Mouse (Mus musculus) c-Kit-positive CD71-positive TER-119-positive erythroid progenitor cells, embryonic 14.5 days (primary cell): ENCODE results near the gene Gstm6.
"Not testable (repeated sequence)": the region's sequence is repeated elsewhere in the genome, so short reads cannot be mapped to it uniquely, and the experiment has no call there.

ENCODE experiments used
- DNase-seq: peaks from one replicate; pipeline ENCODE4 v3.0.0-alpha.2; 2013; ENCODE audit warnings: low spot score

The Gstm6 gene

DNA sequence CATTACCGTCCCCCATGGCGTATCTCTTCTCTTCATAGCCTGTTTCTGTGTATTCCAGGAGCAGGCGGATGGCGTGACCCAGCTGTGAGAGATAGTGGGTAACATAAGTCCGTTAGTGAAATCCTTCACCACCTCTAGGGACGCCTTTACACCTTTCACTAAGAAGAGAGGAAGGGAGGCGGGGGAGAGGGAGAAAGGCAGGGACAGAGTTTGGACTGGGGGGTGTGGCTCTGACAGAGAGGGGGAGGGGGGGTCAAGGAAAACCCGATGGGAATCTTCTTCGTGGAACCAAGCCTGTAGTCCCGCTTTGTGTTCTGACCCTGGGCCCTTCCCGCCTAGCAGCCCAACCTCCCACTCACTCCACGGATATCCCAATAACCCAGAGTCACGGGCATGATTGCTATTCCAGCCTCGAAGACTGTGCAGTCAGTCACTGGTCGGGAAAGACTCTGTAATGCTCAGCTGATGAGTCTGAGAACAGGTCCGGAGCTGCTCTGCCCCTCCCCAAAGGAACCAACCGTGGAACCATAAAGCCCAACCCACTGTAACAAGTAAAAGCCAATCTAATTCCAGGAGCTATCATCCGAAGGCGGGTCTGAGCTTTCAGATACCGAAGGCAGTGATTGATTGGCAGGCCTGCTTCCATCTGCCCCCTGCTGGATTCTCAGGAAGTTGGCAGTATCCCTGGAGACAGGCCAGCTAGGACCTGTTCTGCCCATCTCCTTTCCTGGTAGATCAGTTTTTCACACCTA is at the start of gene Gstm6:
Gstm6 (minus strand) TSS at position 511 of the 752 bp plus-strand sequence.
- no peak for DNase-seq

DNA sequence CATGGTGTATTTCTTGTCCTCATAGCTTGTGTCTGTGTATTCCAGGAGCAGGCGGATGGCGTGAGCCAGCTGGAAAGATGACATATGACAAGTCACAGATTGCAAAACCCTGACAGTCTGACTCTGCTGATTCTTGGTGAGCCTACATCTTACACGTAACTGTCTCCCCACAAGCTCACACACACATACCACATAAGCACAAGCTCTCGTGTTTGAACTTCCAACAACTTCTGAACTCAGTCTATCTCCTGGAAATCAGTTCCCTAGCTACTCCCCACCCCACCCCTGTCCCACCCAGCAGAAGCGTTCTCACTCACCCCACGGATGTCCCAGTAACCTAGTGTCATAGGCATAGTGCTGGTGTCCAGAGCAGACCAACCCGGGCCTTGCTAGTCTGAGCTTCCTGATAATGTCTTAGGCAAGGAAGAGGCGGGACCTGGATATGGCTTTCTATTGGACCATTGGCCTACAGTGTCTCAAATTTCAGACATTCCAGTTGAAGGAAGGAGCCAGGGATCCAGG is 42.6 kb upstream of the Gstm6 start, which contains the start of gene Gstm2:
Gstm2 (minus strand) TSS at position 413 of the 522 bp plus-strand sequence.
- no peak for DNase-seq

DNA sequence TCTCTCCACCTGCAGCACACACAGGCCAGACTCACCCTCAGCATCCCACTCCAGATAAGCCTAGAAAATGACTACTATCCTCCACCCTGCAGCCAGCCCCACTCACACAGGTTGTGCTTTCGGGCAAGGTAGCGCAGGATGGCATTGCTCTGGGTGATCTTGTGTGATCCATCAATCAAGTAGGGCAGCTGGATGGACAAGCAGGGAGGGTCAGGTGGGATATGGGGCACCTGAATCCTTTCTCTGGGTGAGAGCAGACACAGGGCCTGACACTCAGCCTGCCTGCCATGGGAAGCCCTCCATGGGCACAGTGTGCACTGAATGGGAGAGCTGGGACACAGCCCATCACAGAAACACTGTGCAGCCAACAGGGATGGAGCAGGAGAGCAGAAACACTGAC is 41.6 kb upstream of the Gstm6 start:
- not testable (repeated sequence) for DNase-seq

DNA sequence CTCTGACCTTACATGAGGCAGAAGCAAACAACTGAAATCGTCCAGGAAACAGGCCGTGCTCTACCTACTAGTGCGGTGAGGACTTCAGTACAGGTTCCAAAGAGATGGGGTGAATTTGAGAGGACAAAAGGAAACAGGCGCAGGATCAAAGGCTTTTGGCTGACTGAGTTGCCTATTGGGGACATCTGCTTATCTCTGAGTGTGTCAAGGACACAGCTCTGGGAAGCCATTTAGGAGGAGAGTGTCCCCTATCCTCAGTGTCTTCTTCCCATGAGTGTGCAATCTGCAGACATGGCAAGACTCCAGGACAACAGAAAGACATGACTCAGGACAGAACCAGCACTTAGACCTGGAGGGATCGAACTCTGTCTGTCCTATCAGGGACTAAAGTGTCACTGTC is 40.9 kb upstream of the Gstm6 start:
- no peak for DNase-seq

DNA sequence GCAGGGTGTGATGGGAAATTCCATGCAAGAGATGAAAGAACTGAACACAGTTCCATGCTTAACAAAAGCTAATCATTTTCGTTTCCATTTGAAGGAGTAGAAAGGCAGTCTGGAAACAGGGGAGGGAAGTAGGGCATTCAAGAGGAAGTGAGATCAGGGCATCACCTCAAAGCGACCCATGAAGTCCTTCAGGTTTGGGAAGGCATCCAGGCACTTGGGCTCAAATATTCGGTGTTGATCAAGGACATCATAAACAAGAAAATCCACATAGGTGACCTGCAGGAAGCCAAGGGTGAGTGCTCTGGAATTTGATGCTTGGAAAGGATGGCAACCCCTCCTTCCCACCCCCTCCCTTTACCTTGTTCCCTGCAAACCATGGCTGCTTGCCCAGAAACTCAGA is 40.2 kb upstream of the Gstm6 start:
- no peak for DNase-seq

DNA sequence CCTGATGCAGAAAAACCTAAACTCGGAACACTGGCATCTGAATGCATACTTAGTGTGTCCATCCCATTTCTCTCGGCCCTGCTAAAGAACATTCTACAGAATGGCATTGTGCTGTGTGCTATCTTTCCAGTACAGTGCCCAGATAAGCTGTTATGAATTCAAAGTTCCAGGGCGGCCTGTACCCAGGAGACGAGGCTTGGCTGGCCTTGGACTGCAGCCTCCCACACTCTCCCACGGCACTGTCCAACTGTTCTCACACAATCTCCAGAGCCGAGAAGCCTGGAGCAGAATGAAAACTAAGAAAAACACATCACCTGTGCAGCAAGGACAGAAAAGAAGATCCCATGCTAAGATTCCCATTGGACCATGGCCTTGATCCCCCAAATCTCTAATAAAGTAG is 39.2 kb upstream of the Gstm6 start:
- DNase-seq: no peak

DNA sequence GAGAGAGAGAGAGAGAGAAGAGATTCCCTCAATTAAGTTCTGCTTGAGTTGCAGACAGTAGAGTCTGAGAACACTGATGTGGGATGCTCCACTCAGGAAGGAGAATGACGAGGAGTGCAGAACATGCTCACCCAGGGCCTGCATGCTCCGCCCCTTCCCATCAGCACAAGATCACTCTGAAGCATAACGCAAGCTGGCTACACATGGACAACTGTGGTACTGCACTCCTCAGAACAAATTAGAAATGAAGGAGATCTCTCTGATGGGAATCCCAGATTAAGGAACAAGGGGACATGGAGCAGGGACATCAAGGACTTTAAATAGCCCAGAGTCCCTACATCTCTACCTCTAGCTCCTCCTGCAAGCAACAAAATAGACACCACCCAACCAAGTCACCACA is 37.7 kb upstream of the Gstm6 start:
- no peak for DNase-seq

DNA sequence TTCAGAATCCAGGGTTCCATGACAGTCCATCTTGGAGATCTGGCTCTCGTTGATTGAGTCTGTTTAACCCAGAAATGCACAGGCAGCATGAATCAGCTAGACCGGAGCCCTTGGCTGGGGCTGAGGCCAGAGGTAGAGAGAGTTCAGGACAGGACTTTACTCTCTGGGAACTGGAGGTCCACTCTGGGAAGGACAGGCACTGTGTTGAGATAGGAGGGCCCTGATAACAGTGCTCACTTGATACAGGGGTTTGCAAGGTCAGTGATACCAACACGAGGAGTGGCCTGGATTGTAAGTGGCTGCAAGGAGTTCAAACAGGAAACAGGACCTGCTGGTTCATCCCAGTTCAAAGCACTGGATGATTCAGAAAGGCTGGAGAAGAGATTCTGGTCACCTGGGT is 34.1 kb upstream of the Gstm6 start:
- DNase-seq: no peak

DNA sequence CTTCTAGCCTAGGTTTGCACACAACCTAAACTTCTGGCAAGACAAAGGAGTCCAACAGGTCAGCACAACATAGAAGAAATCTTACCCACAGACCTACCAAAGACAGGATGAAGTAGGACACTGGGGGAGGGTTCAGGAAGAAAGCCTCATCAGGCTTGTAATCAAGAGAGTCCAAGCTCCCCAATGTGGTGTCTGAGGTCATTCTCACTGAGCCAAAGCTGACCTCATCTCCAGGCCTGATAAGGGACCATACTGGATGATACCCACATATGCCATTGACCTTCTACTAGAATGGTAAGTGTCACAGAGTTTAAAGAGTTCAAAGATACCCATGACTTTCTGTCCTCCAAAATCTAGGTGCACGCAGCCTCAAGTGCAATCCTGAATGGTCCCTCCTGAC is 30.7 kb upstream of the Gstm6 start:
- DNase-seq: no peak

DNA sequence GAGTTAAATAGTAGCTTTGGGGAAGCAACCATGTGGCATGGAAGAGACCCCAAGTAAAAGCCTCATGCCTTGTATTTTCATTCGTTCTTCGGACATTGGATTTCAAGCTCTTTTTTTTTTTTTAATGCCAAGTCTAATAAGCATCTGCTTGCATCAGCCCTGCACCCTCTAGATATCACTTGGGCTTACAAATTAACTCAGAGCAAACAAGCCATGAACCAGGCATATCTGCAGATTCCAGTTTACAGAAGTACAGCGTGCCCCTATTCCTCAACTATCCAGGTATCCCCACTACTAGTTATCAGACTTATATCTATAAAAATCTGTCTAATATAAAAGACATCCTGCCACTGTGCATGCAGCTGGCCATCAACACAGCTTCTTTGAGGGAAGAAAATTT is 28.5 kb upstream of the Gstm6 start:
- no peak for DNase-seq

DNA sequence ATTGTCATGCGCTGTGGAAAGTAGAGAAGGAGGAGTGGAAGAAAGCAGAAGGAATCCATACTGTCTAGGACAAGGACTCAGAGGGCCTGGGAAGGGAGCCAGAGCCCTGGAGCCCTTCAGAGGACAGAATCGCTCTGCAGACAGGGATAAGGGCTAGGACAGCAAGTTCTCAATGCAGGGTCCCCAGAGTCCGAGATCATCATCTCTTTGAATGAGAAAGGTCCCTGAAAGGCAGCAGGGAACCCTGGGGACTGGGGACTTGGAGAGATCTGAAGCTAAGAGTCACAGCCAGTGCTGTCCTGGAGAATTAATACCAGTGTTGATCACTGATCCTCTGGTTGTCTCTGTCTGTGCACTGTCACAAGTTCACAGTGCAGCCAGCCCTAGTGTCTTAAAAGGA is 27.6 kb upstream of the Gstm6 start:
- not testable (repeated sequence) for DNase-seq

DNA sequence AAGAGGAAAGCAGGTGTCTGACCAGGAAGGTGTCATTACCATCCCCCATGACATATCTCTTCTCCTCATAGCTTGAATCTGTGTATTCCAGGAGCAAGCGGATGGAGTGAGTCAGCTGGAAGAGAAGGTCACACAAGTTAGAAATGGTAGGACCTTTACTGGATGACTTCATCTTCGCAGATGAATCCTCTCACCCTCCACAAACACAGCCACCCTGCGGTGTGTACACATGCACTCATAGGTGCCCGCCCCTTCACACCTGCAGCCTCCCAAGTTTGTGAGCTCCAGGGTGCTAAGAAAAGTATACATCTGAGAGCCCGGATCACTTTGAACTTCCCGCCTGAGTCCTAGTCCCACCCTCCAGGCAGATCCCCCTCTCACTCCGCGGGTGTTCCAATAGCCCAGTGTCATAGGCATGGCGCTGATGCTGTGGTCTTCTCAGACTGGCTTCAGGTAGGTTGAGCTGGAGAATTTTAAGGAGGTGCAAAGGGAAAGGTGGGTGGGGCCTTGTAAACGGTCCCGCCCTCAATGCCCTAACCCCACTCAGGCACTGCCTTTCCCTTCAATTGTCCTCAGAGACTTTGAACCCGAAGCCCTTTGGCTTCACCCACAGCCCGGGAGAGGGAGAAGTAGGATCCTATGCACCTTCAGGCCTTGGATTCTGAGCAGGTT is 25.3 kb upstream of the Gstm6 start, which contains the start of gene Gstm3:
Gstm3 (minus strand) TSS at position 560 of the 672 bp plus-strand sequence.
- no peak for DNase-seq

DNA sequence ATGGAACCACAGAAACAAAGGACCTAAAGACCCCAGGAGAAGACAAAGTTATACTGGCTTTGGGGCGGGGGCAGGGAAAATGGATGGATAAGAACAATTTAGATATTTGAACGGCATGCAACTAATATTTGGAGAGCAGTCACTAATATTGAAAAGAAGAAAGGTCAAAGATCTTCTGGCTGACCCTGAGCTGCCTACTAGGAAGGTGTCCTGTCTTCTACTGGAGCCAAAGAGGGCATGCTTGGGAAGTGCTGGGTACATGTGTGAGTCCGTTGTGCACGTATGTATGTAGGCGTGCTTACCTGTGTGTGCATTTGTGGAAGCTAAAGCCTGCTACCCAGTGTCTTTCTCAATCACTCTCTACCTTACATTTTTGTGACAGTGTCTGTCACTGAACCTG is 23.1 kb upstream of the Gstm6 start:
- DNase-seq: no peak

DNA sequence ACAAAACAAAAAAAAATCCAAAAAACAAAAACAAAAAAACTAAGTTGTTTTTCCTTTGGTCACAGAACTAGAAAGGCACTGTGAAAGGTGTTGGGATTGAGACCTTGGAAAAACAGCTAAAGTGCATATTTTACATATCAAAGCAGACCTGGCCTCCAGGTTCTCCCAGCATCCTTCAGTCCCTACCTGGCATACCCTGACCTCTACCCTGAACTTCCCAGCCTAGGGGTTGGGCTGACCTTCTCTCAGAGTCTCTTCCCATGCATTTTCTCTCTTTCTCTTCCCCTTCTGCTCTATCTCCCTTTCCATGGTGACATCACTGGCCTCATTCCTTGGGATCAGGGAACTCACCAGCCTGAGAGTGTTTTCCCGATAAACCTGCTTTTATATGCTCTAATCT is 22.0 kb upstream of the Gstm6 start:
- DNase-seq: no peak

DNA sequence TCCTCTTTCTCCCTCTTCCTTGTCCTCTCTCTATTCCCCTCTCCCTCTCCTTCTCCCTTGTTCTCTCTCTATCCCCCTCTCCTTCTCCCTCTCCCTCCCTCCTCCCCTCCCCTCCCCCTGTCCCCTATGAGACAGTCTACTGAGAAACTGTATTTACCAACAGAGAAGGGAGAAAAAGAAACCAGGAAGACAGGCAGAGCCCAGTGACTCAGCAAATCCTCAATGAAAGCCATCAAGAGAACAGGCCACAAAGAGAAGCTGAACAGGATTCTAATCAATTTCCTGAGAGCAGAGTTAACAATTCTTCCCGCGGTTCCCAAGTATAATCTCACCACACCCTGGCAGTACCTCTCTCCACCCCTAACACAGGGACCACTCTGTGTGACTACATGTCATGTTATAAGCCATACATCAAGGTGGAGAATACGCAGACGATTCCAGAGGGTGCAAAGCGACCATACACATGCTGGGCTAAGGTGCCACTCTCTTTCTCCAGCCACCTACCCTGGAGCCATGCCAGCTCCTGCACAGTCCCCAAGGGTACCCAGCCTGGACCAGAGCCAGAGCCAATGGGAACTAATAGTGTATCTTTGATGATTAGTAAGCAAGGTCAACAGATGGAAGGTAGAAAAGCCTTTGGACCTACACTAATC is 21.2 kb upstream of the Gstm6 start:
- peak; percentile 33 for DNase-seq

DNA sequence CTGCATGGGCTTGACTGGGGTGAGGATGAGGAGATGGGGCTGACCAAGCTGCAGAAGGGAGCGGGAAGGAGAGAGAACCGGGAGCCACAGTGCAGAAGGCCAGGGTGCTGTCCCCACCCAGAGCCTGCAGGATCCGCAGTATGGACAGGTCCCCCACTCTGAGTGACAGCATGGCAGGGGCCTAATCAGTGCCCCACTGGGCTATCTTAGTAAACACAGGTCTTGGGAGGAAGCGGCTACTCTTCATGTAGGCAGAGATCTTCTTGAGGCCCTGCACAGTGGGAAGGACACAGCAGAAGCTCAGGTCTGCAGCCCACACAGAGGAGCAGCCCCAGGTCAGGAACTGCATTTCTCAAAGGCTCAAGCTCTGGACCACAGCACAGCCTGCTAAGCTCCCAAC is 20.5 kb upstream of the Gstm6 start:
- no peak for DNase-seq

DNA sequence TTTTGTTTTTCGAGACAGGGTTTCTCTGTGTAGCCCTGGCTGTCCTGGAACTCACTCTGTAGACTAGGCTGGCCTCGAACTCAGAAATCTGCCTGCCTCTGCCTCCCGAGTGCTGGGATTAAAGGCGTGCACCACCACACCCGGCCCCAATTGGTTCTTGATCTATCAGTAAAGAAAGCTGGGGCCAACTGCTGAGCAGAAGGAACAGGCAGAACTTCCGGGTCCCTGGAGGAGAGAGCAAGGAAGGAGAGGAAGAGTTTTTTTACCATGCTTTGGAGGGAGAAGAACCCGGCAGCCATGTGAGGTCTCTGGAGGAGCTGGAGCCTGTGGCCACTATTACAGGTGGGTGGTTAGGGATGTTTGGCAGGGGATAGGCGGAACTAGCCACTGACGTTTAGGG is 11.7 kb upstream of the Gstm6 start:
- not testable (repeated sequence) for DNase-seq

DNA sequence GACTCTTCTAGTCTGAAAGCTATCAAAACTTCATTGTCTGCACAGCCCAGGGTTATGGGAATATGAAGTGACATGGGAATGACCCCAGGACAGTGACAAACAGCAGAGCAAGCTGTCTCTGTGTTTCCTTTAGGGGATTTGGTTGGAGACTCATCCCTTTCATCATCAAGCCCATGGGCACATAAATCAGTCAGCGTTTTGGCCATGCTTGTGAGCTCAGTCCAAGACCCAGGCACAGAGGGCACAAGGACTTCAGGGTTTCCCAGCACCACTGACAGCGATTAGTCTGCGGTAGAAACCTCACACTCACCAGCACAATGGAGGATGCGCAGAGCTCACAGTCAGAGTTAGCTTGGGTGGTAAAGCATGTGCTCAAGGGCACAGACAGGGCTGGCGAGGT is 10.4 kb upstream of the Gstm6 start:
- no peak for DNase-seq

DNA sequence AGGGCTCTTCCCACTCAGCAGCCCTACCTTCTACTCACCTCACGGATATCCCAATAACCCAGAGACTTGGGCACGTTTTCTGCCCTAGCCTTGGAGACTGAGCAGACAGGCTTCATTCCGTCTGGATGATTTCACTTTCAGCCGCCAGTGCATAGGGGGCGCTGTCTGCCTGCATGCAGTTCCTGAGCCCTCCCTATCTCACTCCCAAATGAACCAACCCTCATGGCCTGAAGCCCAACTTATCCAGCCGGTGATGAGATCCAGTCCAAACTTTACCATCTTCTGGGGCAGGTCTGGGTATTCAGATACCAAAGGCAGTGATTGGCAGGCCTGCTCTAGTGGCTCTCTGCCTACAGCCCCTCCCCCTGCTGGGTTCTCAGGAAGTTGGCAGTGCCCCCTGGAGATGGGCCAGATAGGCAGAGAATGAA is 9.8 kb upstream of the Gstm6 start:
- DNase-seq: no peak

DNA sequence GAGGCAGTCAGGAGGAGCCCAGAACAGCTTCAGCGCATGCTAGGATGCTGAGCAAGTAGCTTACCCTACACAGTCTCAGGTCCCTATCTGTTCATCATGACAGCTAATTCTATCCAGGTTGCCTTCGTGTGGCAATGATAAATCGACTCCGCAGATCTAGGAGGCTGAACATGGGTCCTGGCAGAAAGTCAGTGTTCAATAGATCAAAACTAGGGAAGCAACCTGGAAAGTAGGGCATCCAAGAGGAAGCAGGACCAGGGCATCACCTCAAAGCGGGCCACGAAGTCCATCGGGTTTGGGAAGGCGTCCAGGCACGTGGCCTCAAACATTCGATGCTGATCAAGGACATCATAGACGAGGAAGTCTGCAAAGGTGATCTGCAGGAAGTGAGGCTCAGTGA is 7.0 kb upstream of the Gstm6 start:
- DNase-seq: no peak

DNA sequence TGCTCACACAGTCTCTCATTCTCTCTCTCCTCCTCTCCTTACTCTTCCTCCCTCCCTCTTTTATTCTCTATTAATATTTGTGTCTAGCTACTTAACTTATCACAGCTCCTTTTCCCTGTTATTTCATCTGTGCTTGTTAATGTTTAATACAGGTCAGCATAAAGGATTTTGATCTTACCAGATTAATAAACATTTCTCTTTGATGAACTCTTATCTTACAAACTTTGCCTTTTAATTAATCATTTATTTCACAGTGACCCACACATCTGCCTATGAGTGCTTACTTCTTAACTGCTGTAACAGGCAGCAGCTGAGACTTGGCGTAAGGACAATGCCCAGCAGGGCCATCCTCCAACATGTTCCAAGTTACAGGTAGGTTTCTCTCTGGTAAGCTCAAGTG is 5.9 kb upstream of the Gstm6 start:
- DNase-seq: not testable (repeated sequence)

DNA sequence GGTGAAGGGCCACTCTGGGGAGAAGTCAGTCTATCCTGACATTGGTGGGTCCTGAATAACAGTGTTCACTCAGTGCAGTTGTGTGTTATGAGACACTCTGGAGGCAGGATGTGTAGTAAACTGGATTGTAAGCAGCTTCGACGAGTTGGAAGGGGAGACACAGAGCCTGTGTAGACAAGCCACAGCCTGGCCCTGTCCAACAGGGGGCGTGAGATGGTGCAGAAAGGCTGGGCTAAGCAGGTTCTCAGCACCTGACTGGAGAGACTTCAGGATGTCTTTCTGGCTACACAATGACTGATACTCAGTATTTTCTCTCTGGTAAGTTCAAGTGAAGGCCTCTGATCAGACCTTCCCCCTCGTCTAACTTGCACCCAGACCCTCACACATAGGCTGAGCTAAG is 2.2 kb upstream of the Gstm6 start:
- no peak for DNase-seq

DNA sequence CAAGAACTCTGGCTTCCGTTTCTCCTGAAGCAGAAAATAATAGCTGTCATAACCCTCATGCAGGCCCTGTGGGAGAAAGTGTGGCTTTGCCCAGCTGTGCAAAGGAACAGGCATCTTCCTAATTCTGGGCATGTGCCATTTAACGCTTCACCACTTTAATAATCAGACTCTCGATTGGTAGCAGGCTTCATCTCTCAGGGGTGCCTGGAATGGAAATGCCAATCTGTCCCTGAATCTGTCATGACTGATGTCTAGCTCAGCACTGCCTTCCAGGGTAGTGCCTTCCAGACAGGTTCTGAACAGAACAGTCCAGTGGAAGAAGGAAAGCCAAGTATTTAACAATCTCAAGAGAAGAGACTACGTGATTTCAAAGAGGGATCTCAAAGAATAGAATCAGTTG is 2.3 kb downstream of the Gstm6 start:
- no peak for DNase-seq
